Mouse (Mus musculus) CH12.LX (cell line): ENCODE measurements around the gene Ppm1a. TPM values are rescaled to one million over a fixed set of nuclear protein-coding genes. Genes with fewer than 3 reads are reported as not detected.
A peak's percentile ranks its signal among the peaks of the same experiment; 100 is the strongest.

Source experiments
- DNase-seq: peaks from one replicate; pipeline ENCODE4 v3.0.0-alpha.2; 2013; ENCODE audit errors: extremely low read depth
- H3K27ac ChIP-seq: 2 replicates; pipeline ENCODE4 v1.5.1; 2012; ENCODE audit warnings: low read depth, mild to moderate bottlenecking, control low read depth, moderate library complexity; ENCODE audit not compliant: insufficient read depth
- H3K27me3 ChIP-seq: replicated peaks from 2 replicates; pipeline ENCODE3; 2012; ENCODE audit warnings: inconsistent platforms
- H3K36me3 ChIP-seq, 2 experiments: replicated peaks in 1 of 2; 2 replicates each; pipeline versions ENCODE3 to v1.6.1; 2012; ENCODE audit warnings: inconsistent platforms in 1 of 2, low read length in 1 of 2, mild to moderate bottlenecking in 1 of 2, mixed read lengths in 1 of 2, moderate library complexity in 1 of 2; ENCODE audit not compliant: control insufficient read depth in 1 of 2, insufficient read depth in 1 of 2
- H3K4me1 ChIP-seq, 2 experiments: 2 replicates each; pipeline ENCODE4 v1.6.1; 2012; ENCODE audit warnings: inconsistent platforms in 1 of 2, moderate library complexity in 1 of 2; ENCODE audit not compliant: insufficient read depth in 2 of 2, control insufficient read depth in 1 of 2
- H3K4me2 ChIP-seq: 2 replicates; pipeline ENCODE4 v1.6.1; 2012; ENCODE audit warnings: low read depth, mild to moderate bottlenecking, control low read depth; ENCODE audit not compliant: poor library complexity, insufficient read depth, severe bottlenecking
- H3K4me3 ChIP-seq, 3 experiments: fragments of 150-350 bp in 1 of 3; sonication (generic) in 1 of 3; replicated peaks in 1 of 3; 2 replicates each; pipeline versions ENCODE3 to v1.5.1; 2011 to 2012; ENCODE audit warnings: low read depth in 2 of 3, low read length in 2 of 3, mild to moderate bottlenecking in 2 of 3, moderate library complexity in 2 of 3, control low read depth in 1 of 3, improper control_type of control experiment in 1 of 3, inconsistent platforms in 1 of 3, mixed read lengths in 1 of 3; ENCODE audit not compliant: poor library complexity in 1 of 3
- H3K79me2 ChIP-seq: replicated peaks from 2 replicates; pipeline ENCODE4 v1.6.1; 2012; ENCODE audit warnings: mild to moderate bottlenecking, moderate library complexity; ENCODE audit not compliant: control insufficient read depth, poor library complexity, insufficient read depth, severe bottlenecking; ENCODE audit errors: extremely low read depth
- H3K9ac ChIP-seq: 2 replicates; pipeline ENCODE4 v1.6.1; 2012; ENCODE audit warnings: low read depth, mild to moderate bottlenecking, control low read depth, moderate library complexity; ENCODE audit not compliant: insufficient read depth
- H3K9me3 ChIP-seq: replicated peaks from 2 replicates; pipeline ENCODE3; 2012; ENCODE audit warnings: low read length, inconsistent platforms, mixed read lengths
- CHD1 ChIP-seq: IDR thresholded peaks from 2 replicates; pipeline ENCODE4 v1.6.1; 2012; ENCODE audit warnings: low read depth, low read length, improper control_type of control experiment, inconsistent platforms
- CTCF ChIP-seq, 2 experiments: IDR thresholded peaks in 1 of 2; conservative IDR thresholded peaks in 1 of 2; 2 replicates each; pipeline ENCODE4 v1.5.1; 2011 to 2012; ENCODE audit warnings: low read depth in 2 of 2, low read length in 2 of 2, improper control_type of control experiment in 1 of 2, inconsistent platforms in 1 of 2, mild to moderate bottlenecking in 1 of 2, moderate library complexity in 1 of 2
- ELF1 ChIP-seq: IDR thresholded peaks from 2 replicates; pipeline ENCODE4 v1.6.1; 2014; ENCODE audit warnings: low read depth, mild to moderate bottlenecking, inconsistent platforms, low read length, improper control_type of control experiment
- HCFC1 ChIP-seq: IDR thresholded peaks from 2 replicates; pipeline ENCODE4 v1.6.1; 2012; ENCODE audit warnings: low read depth, mild to moderate bottlenecking, inconsistent platforms, low read length, improper control_type of control experiment
- IRF4 ChIP-seq: IDR thresholded peaks from 2 replicates; pipeline ENCODE4 v1.6.1; 2014; ENCODE audit warnings: low read depth, mild to moderate bottlenecking, inconsistent platforms, low read length, improper control_type of control experiment
- MAFK ChIP-seq: IDR thresholded peaks from 2 replicates; pipeline ENCODE4 v1.6.1; 2011; ENCODE audit warnings: low read length, improper control_type of control experiment; ENCODE audit not compliant: insufficient replicate concordance
- MAZ ChIP-seq: IDR thresholded peaks from 2 replicates; pipeline ENCODE4 v1.6.1; 2012; ENCODE audit warnings: low read depth, mild to moderate bottlenecking, inconsistent platforms, low read length, improper control_type of control experiment, moderate library complexity
- NELFE ChIP-seq: IDR thresholded peaks from 2 replicates; pipeline ENCODE4 v1.6.1; 2011; ENCODE audit warnings: low read depth, low read length, improper control_type of control experiment
- PAX5 ChIP-seq: IDR thresholded peaks from 2 replicates; pipeline ENCODE4 v1.6.1; 2012; ENCODE audit warnings: low read length, inconsistent platforms, mixed read lengths
- RAD21 ChIP-seq: IDR thresholded peaks from 2 replicates; pipeline ENCODE4 v1.6.1; 2011; ENCODE audit warnings: low read depth, mild to moderate bottlenecking, low read length, improper control_type of control experiment, moderate library complexity
- RCOR1 ChIP-seq: conservative IDR thresholded peaks from 2 replicates; pipeline ENCODE4 v1.6.1; 2012; ENCODE audit warnings: low read depth, mild to moderate bottlenecking, inconsistent platforms, low read length, improper control_type of control experiment
- SMC3 ChIP-seq: IDR thresholded peaks from 2 replicates; pipeline ENCODE4 v1.6.1; 2011; ENCODE audit warnings: low read depth, low read length, improper control_type of control experiment
- TCF12 ChIP-seq: IDR thresholded peaks from 2 replicates; pipeline ENCODE4 v1.6.1; 2014; ENCODE audit warnings: low read depth, mild to moderate bottlenecking, inconsistent platforms, low read length, improper control_type of control experiment
- USF1 ChIP-seq: IDR thresholded peaks from 2 replicates; pipeline ENCODE4 v1.6.1; 2014; ENCODE audit warnings: low read depth, mild to moderate bottlenecking, inconsistent platforms, low read length, improper control_type of control experiment
- ZKSCAN1 ChIP-seq: IDR thresholded peaks from 2 replicates; pipeline ENCODE4 v1.6.1; 2012; ENCODE audit warnings: low read depth, inconsistent platforms, low read length, improper control_type of control experiment, borderline replicate concordance
- ZNF384 ChIP-seq: IDR thresholded peaks from 2 replicates; pipeline ENCODE4 v1.6.1; 2012; ENCODE audit warnings: low read depth, low read length, improper control_type of control experiment, inconsistent platforms
- dilution Hi-C: fragments of 300-500 bp; cut with MboI; formaldehyde crosslinking; loops from 2 replicates; pipeline ENCODE4 v1.14.3; 2020; ENCODE audit warnings: low sequenced_read_pairs; ENCODE audit not compliant: extremely low pct_unique_long_range_greater_than_20kb, extremely low pct_ligation_motif_present
- in situ Hi-C: fragments of 300-500 bp; cut with MboI; formaldehyde crosslinking; loops from 3 replicates; pipeline ENCODE4 v1.14.3; 2019; ENCODE audit warnings: low sequenced_read_pairs, low pct_ligation_motif_present, low pct_unique_long_range_greater_than_20kb, mixed read lengths
- polyA plus RNA-seq: library from polyadenylated mRNA; unstranded; fragments of >175 nt; gene quantifications from 2 replicates; pipeline ENCODE4 v1.2.1, GENCODE M21; 2012; ENCODE audit warnings: low read depth; ENCODE audit not compliant: insufficient read length
- total RNA-seq, 2 experiments: library from RNA; depleted of rRNA; stranded (reverse); fragments of 300-350 nt in 1 of 2; fragments of >200 nt in 1 of 2; gene quantifications; 2 replicates each; pipeline ENCODE4 v1.2.3; 2012 to 2014

The Ppm1a gene
- total and polyA plus RNA-seq, 3 experiments = 78.8 to 112 (median 98.4) TPM

GRCm38 (mm10) chr12:72834773-72835517, 77.7 kb downstream of the Ppm1a start:
- Histone ChIP-seq H3K36me3 (no peaks in the 10 kb centered on the region), H3K27me3 (no peaks in the 10 kb centered on the region), H3K4me3 (no peak overlapping the region), H3K79me2 (no peaks in the 10 kb centered on the region), H3K9ac (no peak overlapping the region), H3K27ac (peak overlapping the region; percentile 5), H3K4me1 (peaks cover 6 to 19% of the 10 kb centered on the region in 2 experiments), H3K4me2 (0 out of 2 replicates have a peak overlapping the region, but pooled peaks have one; percentile 7), H3K9me3 (no peaks in the 10 kb centered on the region)
- dilution Hi-C loops = no loop called here
- in situ Hi-C loops = loop anchor here (25.0 kb wide), 1 partner anchor 677 kb away; no protein-coding TSS in a partner anchor
- TF ChIP-seq ELF1 = peak; percentile 32; the same call in 1 of the 2 replicates
- no peak for TF ChIP-seq MAZ
- TF ChIP-seq RAD21 = peak; percentile 63
- TF ChIP-seq CTCF (conservative IDR thresholded peaks at IDR 0.05 in 1 of 2, IDR thresholded peaks at IDR 0.05 in 1 of 2; ENCODE audit: low read depth in 2 of 2, low read length in 2 of 2) = peak; percentile 61 to 80
- TF ChIP-seq ZNF384 = no peak
- TF ChIP-seq USF1 = no peak
- TF ChIP-seq CHD1 = no peak
- TF ChIP-seq ZKSCAN1 = no peak
- no peak for TF ChIP-seq HCFC1
- no peak for TF ChIP-seq IRF4
- TF ChIP-seq RCOR1 = no peak
- no peak for TF ChIP-seq PAX5
- peak; percentile 62 for TF ChIP-seq SMC3
- no peak for TF ChIP-seq TCF12
- TF ChIP-seq NELFE = no peak
- TF ChIP-seq MAFK = no peak
- peak; percentile 63 for DNase-seq

- Histone ChIP-seq H3K79me2 (no peaks in the 10 kb centered on the region), H3K9me3 (peaks cover 2% of the 10 kb centered on the region), H3K9ac (no peak overlapping the region), H3K36me3 (no peaks in the 10 kb centered on the region), H3K4me3 (no peak overlapping the region), H3K27ac (peak overlapping the region; percentile 5), H3K4me1 (peaks cover 6 to 13% of the 10 kb centered on the region in 2 experiments), H3K4me2 (no peak overlapping the region), H3K27me3 (no peaks in the 10 kb centered on the region)
- TF ChIP-seq SMC3 (peak; percentile 73), MAZ (peak; percentile 59; the same call in 1 of the 2 replicates), MAFK (peak; percentile 79), CTCF (conservative IDR thresholded peaks at IDR 0.05 in 1 of 2, IDR thresholded peaks at IDR 0.05 in 1 of 2; ENCODE audit: low read depth in 2 of 2, low read length in 2 of 2) (peak; percentile 56 to 84), TCF12 (no peak), RAD21 (peak; percentile 60), ELF1 (no peak)
- peak; percentile 58 for DNase-seq
- dilution Hi-C loops = no loop called here
- in situ Hi-C loops = loop anchor here (25.0 kb wide), 1 partner anchor 677 kb away; no protein-coding TSS in a partner anchor
Measured at GRCm38 (mm10) chr12:72835518-72836015, 78.3 kb downstream of the Ppm1a start.
